Mouse (Mus musculus): Measurements from ENCODE around the gene Psg16. TPM values are rescaled to one million over a fixed set of nuclear protein-coding genes. Genes with fewer than 3 reads are reported as not detected.

Gene Psg16
- polyA plus RNA-seq (2016; fragmentation: Nextera tagmentation; extraction: Ambion mirVana) = 0.06 and 0.13 TPM in 2 replicates

GRCm38 (mm10) chr7:17073904-17074615, at the start of gene Psg16:
Gene Psg16, plus strand, starts transcription at chr7:17074040.
- Histone ChIP-seq H3K4me2 (peak within 1 kb of the TSS; percentile 55), H3K4me1 (peaks cover 10% of the 10 kb centered on the region), H3K9me3 (replicated peaks) (no peaks in the 10 kb centered on the region), H3K36me3 (no peaks in the 10 kb centered on the region), H3K9ac (peak within 1 kb of the TSS; percentile 32; the same call in 1 of the 2 replicates), H3K4me3 (peak within 1 kb of the TSS; percentile 25; the same call in 1 of the 2 replicates), H3K27ac (peak within 1 kb of the TSS; percentile 77), H3K27me3 (replicated peaks) (peaks cover 7% of the 10 kb centered on the region; the same call in 1 of the 2 replicates)
- ATAC-seq = peak; percentile 97
- 26% methylated on average over 23 of the region's 23 CpGs for WGBS (ENCODE audit: insufficient replicate concordance)

- H3K4me1 ChIP-seq = peaks cover 81% of the 10 kb centered on the region
- 84% methylated on average over 6 of the region's 6 CpGs for WGBS (ENCODE audit: insufficient replicate concordance)
- no peaks in the 10 kb centered on the region for H3K27me3 ChIP-seq (replicated peaks)
These were observed 49.7 kb upstream of the Psg16 start for GRCm38 (mm10) chr7:17024141-17024540.

GRCm38 (mm10) chr7:17024814-17025504, 48.9 kb upstream of the Psg16 start:
- ATAC-seq = no peak
- H3K4me1 ChIP-seq = peaks cover 74% of the 10 kb centered on the region
- H3K9ac ChIP-seq = peak overlapping the region; percentile 18
- peak overlapping the region; percentile 89; the same call in 1 of the 2 replicates for H3K4me3 ChIP-seq
- WGBS (ENCODE audit: insufficient replicate concordance) = 57% methylated on average over 10 of the region's 10 CpGs
- H3K4me2 ChIP-seq = peak overlapping the region; percentile 89
- no peaks in the 10 kb centered on the region for H3K9me3 ChIP-seq (replicated peaks)
- peak overlapping the region; percentile 83 for H3K27ac ChIP-seq
- H3K36me3 ChIP-seq = peaks cover 58% of the 10 kb centered on the region
- no peaks in the 10 kb centered on the region for H3K27me3 ChIP-seq (replicated peaks)

More at GRCm38 (mm10) chr7:17024141-17024540, 49.7 kb upstream of the Psg16 start:
- Histone ChIP-seq H3K9ac (peak overlapping the region; percentile 1; the same call in 1 of the 2 replicates), H3K4me2 (peak overlapping the region; percentile 33), H3K9me3 (replicated peaks) (no peaks in the 10 kb centered on the region), H3K4me3 (no peak overlapping the region), H3K27ac (peak overlapping the region; percentile 55), H3K36me3 (peaks cover 67% of the 10 kb centered on the region)
- no peak for ATAC-seq

- Histone ChIP-seq H3K4me1 (peaks cover 68% of the 10 kb centered on the region), H3K36me3 (peaks cover 53% of the 10 kb centered on the region), H3K4me3 (peak overlapping the region; percentile 89), H3K9ac (peak overlapping the region; percentile 18), H3K27me3 (replicated peaks) (no peaks in the 10 kb centered on the region), H3K4me2 (peak overlapping the region; percentile 89), H3K27ac (peak overlapping the region; percentile 83; the same call in 1 of the 2 replicates), H3K9me3 (replicated peaks) (no peaks in the 10 kb centered on the region)
- ATAC-seq = no peak
- 28% methylated on average over 4 of the region's 4 CpGs for WGBS (ENCODE audit: insufficient replicate concordance)
These were observed 48.3 kb upstream of the Psg16 start for GRCm38 (mm10) chr7:17025505-17025894.

DNA sequence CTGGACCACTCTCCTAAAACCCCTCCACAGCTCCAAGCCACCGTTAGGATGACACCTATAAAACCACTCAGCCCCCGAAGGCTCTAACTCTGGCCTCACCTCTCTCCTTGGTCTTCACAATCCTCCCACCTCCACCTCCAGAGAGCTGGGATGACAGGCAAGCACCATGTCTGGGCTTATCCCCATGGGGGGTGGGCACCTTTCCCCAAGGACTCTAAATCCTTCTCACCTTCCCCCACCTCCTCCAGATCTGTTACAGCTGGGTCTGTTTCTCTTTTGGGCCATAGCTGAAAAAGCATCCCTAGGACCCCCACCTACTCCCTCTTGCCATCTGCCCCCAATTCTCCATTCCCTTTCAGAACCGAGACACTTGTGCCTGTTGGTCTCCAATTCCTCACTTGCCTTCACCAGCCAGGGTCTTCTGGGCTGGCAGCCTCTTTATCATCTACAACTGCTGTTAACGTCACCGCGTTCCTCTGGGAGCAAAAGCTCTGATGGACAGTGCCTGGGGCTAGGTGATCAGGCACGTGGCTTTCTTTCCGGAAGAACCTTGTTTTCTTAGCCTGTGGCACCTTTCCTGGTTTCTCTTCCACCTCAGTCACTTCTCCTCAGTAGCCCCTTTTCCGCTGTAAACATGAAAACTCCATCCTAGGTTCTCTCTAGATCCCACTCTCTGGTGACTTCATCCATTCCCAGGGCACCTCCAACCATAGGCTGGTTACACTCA, 47.8 kb upstream of the Psg16 start:
- peak overlapping the region; percentile 89 for H3K4me3 ChIP-seq
- WGBS (ENCODE audit: insufficient replicate concordance) = 48% methylated on average over 9 of the region's 9 CpGs
- no peaks in the 10 kb centered on the region for H3K27me3 ChIP-seq (replicated peaks)
- H3K9ac ChIP-seq = peak overlapping the region; percentile 94
- no peaks in the 10 kb centered on the region for H3K9me3 ChIP-seq (replicated peaks)
- no peak for ATAC-seq
- H3K27ac ChIP-seq = peak overlapping the region; percentile 83; the same call in 1 of the 2 replicates
- H3K4me1 ChIP-seq = peaks cover 63% of the 10 kb centered on the region
- H3K36me3 ChIP-seq = peaks cover 48% of the 10 kb centered on the region
- peak overlapping the region; percentile 89 for H3K4me2 ChIP-seq

DNA sequence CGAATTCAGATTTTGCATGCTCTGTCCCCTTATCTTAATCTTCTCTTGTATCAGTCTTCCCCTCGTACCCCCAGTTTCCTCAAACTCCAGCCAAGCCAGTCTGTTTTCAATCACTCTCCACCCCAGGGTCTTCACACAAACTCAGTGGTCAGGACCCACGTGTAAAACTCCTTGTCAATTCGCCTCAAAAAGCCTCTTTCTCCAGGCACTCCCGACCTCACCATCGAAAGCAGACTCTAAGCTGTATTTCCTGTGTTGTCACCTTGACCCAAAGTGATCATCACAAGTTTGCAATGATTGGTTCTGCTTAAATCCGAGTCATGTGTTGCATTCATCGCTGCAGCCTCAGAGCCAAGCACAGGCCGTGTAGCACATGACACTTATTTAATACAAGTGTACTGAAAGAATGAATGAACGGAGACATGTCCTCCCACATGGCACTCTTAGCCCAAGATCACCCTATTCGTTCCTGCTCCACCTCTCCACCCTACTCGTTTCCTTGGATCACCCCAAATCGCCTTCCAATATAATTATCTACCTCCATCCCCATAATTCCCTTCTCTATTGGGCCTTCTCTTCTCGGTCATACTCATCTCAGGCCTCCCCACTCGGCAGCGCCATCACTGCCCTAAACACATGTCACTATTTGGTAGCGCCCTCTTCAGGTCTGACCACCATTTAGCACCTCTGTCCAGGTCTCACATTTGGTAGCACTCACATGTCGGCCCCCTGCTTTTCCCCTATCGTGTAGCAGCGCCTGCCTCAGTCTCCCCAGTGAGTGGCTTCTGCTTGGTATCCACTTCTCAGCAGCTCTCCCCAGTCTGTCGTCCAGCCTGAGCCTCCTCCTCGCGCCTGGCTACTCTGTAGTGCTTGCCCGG, 46.9 kb upstream of the Psg16 start:
- Histone ChIP-seq H3K4me2 (peak overlapping the region; percentile 89), H3K27me3 (replicated peaks) (no peaks in the 10 kb centered on the region), H3K27ac (peak overlapping the region; percentile 83), H3K36me3 (peaks cover 48% of the 10 kb centered on the region), H3K4me1 (peaks cover 54% of the 10 kb centered on the region), H3K9ac (peak overlapping the region; percentile 94), H3K4me3 (peak overlapping the region; percentile 89), H3K9me3 (replicated peaks) (no peaks in the 10 kb centered on the region)
- 2% methylated on average over 24 of the region's 24 CpGs for WGBS (ENCODE audit: insufficient replicate concordance)
- ATAC-seq = peak; percentile 74

DNA sequence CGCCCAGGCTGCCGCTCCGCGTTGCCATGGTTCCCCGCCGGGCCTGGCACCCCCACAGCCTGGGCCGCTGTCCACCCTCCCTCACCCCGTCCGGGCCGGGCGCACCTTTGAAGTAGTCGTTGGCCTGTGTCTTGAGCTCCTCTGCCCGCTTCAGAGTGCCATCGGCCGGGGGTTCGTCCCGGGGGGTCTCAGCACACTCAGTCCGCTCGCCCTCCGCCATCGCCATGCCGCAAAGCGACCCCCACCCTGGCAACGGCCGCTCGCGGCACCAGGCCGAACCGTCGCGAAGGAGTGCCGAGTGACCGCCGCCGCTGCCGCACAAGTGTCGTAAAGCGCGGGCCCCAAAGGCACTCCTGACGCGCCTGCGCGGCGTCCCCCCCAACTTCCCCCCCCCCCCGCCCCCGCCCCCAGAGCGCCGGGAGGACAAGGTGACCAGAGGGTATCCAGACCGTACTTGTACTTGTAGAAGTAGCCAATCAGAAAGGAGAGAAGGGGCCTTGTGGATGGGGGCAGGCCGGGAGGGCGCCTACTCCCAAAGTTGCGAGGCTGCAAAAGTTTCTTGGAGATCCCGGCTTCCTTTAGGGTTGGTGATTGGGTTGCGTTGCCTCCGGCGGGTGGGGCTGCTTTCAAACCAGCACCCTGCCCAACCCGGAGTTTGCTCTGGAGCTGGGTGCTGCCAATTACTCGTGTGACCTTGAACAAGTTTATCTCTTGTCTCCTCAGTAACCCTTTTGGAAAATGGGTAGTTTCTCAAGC, 46.1 kb upstream of the Psg16 start, which contains the start of gene Ppp5c:
Gene Ppp5c (minus strand): TSS at position 337 of the 756 bp plus-strand sequence.
- H3K4me1 ChIP-seq = peaks cover 52% of the 10 kb centered on the region
- under 1% methylated on average over 55 of the region's 58 CpGs for WGBS (ENCODE audit: insufficient replicate concordance)

DNA sequence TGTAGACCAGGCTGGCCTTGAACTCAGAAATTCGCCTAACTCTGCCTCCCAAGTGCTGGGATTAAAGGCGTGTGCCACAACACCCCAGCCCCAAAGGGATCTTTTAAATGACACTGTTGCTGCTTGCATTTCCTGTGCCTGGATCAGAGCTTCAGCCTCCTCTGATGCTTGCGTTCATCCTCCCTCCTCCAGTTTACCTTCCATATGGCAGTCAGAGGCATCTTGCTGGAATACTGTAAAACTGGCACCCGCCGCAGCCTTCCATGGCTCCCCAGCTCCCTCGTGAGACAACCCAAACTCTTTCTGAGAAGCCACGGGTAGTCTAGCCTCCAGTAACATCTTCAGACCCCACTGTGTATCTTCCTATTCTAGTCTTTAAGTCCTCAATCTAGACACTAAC, 44.9 kb upstream of the Psg16 start:
- ATAC-seq = no peak
- WGBS (ENCODE audit: insufficient replicate concordance) = 78% methylated on average over 7 of the region's 7 CpGs
- Histone ChIP-seq H3K36me3 (peaks cover 48% of the 10 kb centered on the region), H3K4me2 (no peak overlapping the region), H3K9ac (no peak overlapping the region), H3K9me3 (replicated peaks) (no peaks in the 10 kb centered on the region), H3K4me3 (no peak overlapping the region), H3K27ac (0 out of 2 replicates have a peak overlapping the region, but pooled peaks have one; percentile 16), H3K4me1 (peaks cover 41% of the 10 kb centered on the region), H3K27me3 (replicated peaks) (no peaks in the 10 kb centered on the region)

More for the DNA sequence above, 46.1 kb upstream of the Psg16 start, which contains the start of gene Ppp5c:
- Histone ChIP-seq H3K4me2 (peak within 1 kb of the TSS; percentile 89), H3K9me3 (replicated peaks) (no peaks in the 10 kb centered on the region), H3K27me3 (replicated peaks) (no peaks in the 10 kb centered on the region), H3K9ac (peak within 1 kb of the TSS; percentile 94), H3K4me3 (peak within 1 kb of the TSS; percentile 89), H3K36me3 (peaks cover 48% of the 10 kb centered on the region), H3K27ac (peak within 1 kb of the TSS; percentile 83)
- ATAC-seq = peak; percentile 79

- no peak overlapping the region for H3K27ac ChIP-seq
- H3K9ac ChIP-seq = no peak overlapping the region
- H3K4me3 ChIP-seq = no peak overlapping the region
- H3K4me2 ChIP-seq = no peak overlapping the region
- ATAC-seq = no peak
- H3K4me1 ChIP-seq = peaks cover 28% of the 10 kb centered on the region
- WGBS (ENCODE audit: insufficient replicate concordance) = 74% methylated on average over 7 of the region's 7 CpGs
- H3K36me3 ChIP-seq = peaks cover 48% of the 10 kb centered on the region
- no peaks in the 10 kb centered on the region for H3K9me3 ChIP-seq (replicated peaks)
- H3K27me3 ChIP-seq (replicated peaks) = no peaks in the 10 kb centered on the region
These were observed 43.6 kb upstream of the Psg16 start for GRCm38 (mm10) chr7:17030239-17030638.

GRCm38 (mm10) chr7:17038018-17038695, 35.7 kb upstream of the Psg16 start:
- Histone ChIP-seq H3K27me3 (replicated peaks) (no peaks in the 10 kb centered on the region), H3K27ac (no peak overlapping the region), H3K4me3 (no peak overlapping the region), H3K4me1 (no peaks in the 10 kb centered on the region), H3K9ac (no peak overlapping the region), H3K36me3 (peaks cover 93% of the 10 kb centered on the region), H3K9me3 (replicated peaks) (no peaks in the 10 kb centered on the region), H3K4me2 (no peak overlapping the region)
- no peak for ATAC-seq
- 83% methylated on average over 9 of the region's 9 CpGs for WGBS (ENCODE audit: insufficient replicate concordance)
